9 mouse cellular contexts compared by ENCODE assay signal in genomic region chr4:129513891-129514290, GRCm38 (mm10). TPM values are rescaled to one million over a fixed set of nuclear protein-coding genes. Genes with fewer than 3 reads are reported as not detected.
DNase-seq lines count a peak whose midpoint lies in the region; ATAC-seq and TF ChIP-seq lines count a peak whose summit lies in the region.
"Had no signal": no experiment of that assay in that cellular context is flagged by ENCODE, and none has a peak within 500 bp of the region (broad histone marks: within the 10 kb centered on the region; RNA-seq: fewer than 3 reads in every experiment).

No protein-coding gene starts in this region.

- peak; percentile 21 for ATAC-seq in kidney, embryonic 14.5 days (ENCODE audit: low FRiP score, low TSS enrichment)
- ATAC-seq in midbrain, embryonic 13.5 days = peak; percentile 12; the same call in 1 of the 2 replicates
- ATAC-seq in inflammation-experienced regulatory T-cells, adult 6 months = no peak

- no peaks in the 10 kb centered on the region for H3K9me3 ChIP-seq in kidney, embryonic 14.5 days (ENCODE audit: control insufficient read depth, low read length)
- no peaks in the 10 kb centered on the region for H3K9me3 ChIP-seq in hindbrain, embryonic 10.5 days
- no peaks in the 10 kb centered on the region for H3K9me3 ChIP-seq in midbrain, embryonic 13.5 days

- peak overlapping the region; percentile 100 for H3K9ac ChIP-seq in kidney, embryonic 14.5 days (ENCODE audit: low read depth, low read length)
- peak overlapping the region; percentile 99 for H3K9ac ChIP-seq in midbrain, embryonic 13.5 days (replicated peaks)

- H3K27me3 ChIP-seq in kidney, embryonic 14.5 days (ENCODE audit: control insufficient read depth, insufficient read depth, low read length) = no peaks in the 10 kb centered on the region
- H3K27me3 ChIP-seq in hindbrain, embryonic 10.5 days (ENCODE audit: insufficient read depth, poor library complexity, severe bottlenecking) = no peaks in the 10 kb centered on the region
- H3K27me3 ChIP-seq in midbrain, embryonic 13.5 days = no peaks in the 10 kb centered on the region

- peak overlapping the region; percentile 100 for H3K4me3 ChIP-seq in kidney, embryonic 14.5 days (ENCODE audit: low read length)
- peak overlapping the region; percentile 72 for H3K4me3 ChIP-seq in bone marrow, adult 2 months (replicated peaks; ENCODE audit: control insufficient read depth, low read depth, low read length)
- peak overlapping the region; percentile 90 for H3K4me3 ChIP-seq in hindbrain, embryonic 10.5 days
- H3K4me3 ChIP-seq in midbrain, embryonic 13.5 days (replicated peaks) = peak overlapping the region; percentile 94

- TF ChIP-seq CTCF in bone marrow, adult 2 months (IDR thresholded peaks at IDR 0.05; ENCODE audit: control insufficient read depth, insufficient read depth, low read length) = no peak

- H3K36me3 ChIP-seq in kidney, embryonic 14.5 days (ENCODE audit: control insufficient read depth, insufficient read depth, low read length) = peaks cover 35% of the 10 kb centered on the region
- H3K36me3 ChIP-seq in hindbrain, embryonic 10.5 days = peaks cover 46% of the 10 kb centered on the region
- H3K36me3 ChIP-seq in midbrain, embryonic 13.5 days = peaks cover 39% of the 10 kb centered on the region

- H3K4me1 ChIP-seq in kidney, embryonic 14.5 days (ENCODE audit: control insufficient read depth, insufficient read depth, low read length) = peaks cover 6% of the 10 kb centered on the region
- H3K4me1 ChIP-seq in bone marrow, adult 2 months (ENCODE audit: control insufficient read depth, insufficient read depth, low read length) = peaks cover 3% of the 10 kb centered on the region; the same call in 1 of the 2 replicates
- peaks cover 68% of the 10 kb centered on the region for H3K4me1 ChIP-seq in hindbrain, embryonic 10.5 days (replicated peaks)
- H3K4me1 ChIP-seq in midbrain, embryonic 13.5 days (replicated peaks) = peaks cover 57% of the 10 kb centered on the region

- H3K4me2 ChIP-seq in kidney, embryonic 14.5 days (replicated peaks; ENCODE audit: low read depth, low read length) = peak overlapping the region; percentile 77
- H3K4me2 ChIP-seq in midbrain, embryonic 13.5 days (replicated peaks) = peak overlapping the region; percentile 97

- 0% methylated on average over 41 of the region's 57 CpGs for WGBS in kidney, embryonic 14.5 days
- 1% methylated on average over 47 of the region's 57 CpGs for WGBS in bone marrow, adult 2 months
- under 1% methylated on average over 45 of the region's 57 CpGs for WGBS in hindbrain, embryonic 10.5 days
- WGBS in midbrain, embryonic 13.5 days = under 1% methylated on average over 30 of the region's 57 CpGs

- DNase-seq in kidney, adult 8-10 months = no peak
- no peak for DNase-seq in hindbrain, embryonic 10.5 days (ENCODE audit: low spot score)
- DNase-seq in adrenal gland, adult 8-10 months = no peak
- DNase-seq in spleen, adult 18-20 months = no peak

- peak overlapping the region; percentile 97 for H3K27ac ChIP-seq in kidney, embryonic 14.5 days (ENCODE audit: low read depth, low read length)
- H3K27ac ChIP-seq in bone marrow, adult 2 months (ENCODE audit: control insufficient read depth, insufficient read depth, low read depth, low read length, poor library complexity) = peak overlapping the region; percentile 43; the same call in 1 of the 2 replicates
- peak overlapping the region; percentile 100 for H3K27ac ChIP-seq in hindbrain, embryonic 10.5 days
- H3K27ac ChIP-seq in midbrain, embryonic 13.5 days = peak overlapping the region; percentile 100

- no peak for TF ChIP-seq POLR2A in bone marrow, adult 2 months (IDR thresholded peaks at IDR 0.05; ENCODE audit: borderline replicate concordance, control insufficient read depth, low read depth, low read length)

RNA-seq across cellular contexts. Expression of gene Marcksl1, which starts 0.5 kb away (rescaled TPM):
- 823 and 993 TPM in 2 replicates for polyA plus RNA-seq in kidney, embryonic 14.5 days (2014; fragmentation: Nextera tagmentation; extraction: Ambion mirVana)
- 14.6 and 53.8 TPM in 2 replicates for polyA plus RNA-seq in bone marrow, adult 2 months (2011; ENCODE audit: insufficient read depth, insufficient read length, low replicate concordance, missing spikeins)
- 1,645 and 2,027 TPM in 2 replicates for polyA plus RNA-seq in hindbrain, embryonic 10.5 days (2016; fragmentation: Nextera tagmentation; extraction: Ambion mirVana)
- 1,749 and 1,885 TPM in 2 replicates for polyA plus RNA-seq in midbrain, embryonic 13.5 days (2015; fragmentation: Nextera tagmentation; extraction: Ambion mirVana)
- 10 to 100 TPM; 36.0 to 48.0 (median 43.9) TPM for total RNA-seq in adrenal gland, adult 8-10 months (2022)
- polyA plus RNA-seq in inflammation-experienced regulatory T-cells, adult 6 months (2017; shearing (Covaris generic)) = 1 to 10 TPM; 2.7 to 4.9 (median 4.4) TPM

RNA-seq across cellular contexts. Expression of gene Fam229a, which starts 22.9 kb away (rescaled TPM):
- 0.39 TPM in 1 of 2 replicates, not detected in the other for polyA plus RNA-seq in kidney, embryonic 14.5 days (2014; fragmentation: Nextera tagmentation; extraction: Ambion mirVana)
- polyA plus RNA-seq in bone marrow, adult 2 months (2011; ENCODE audit: insufficient read depth, insufficient read length, low replicate concordance, missing spikeins) = 2.8 TPM in 1 of 2 replicates, not detected in the other
- 0.41 TPM in 1 of 2 replicates, not detected in the other for polyA plus RNA-seq in hindbrain, embryonic 10.5 days (2016; fragmentation: Nextera tagmentation; extraction: Ambion mirVana)
- not detected in 2 replicates for polyA plus RNA-seq in midbrain, embryonic 13.5 days (2015; fragmentation: Nextera tagmentation; extraction: Ambion mirVana)
- total RNA-seq in adrenal gland, adult 8-10 months (2022) = 1 to 10 TPM in 1 of 4 experiments, not detected in 3; 1.2 TPM
- polyA plus RNA-seq in inflammation-experienced regulatory T-cells, adult 6 months (2017; shearing (Covaris generic)) = not detected

RNA-seq across cellular contexts. Expression of gene Tssk3, which starts 23.1 kb away (rescaled TPM):
- polyA plus RNA-seq in kidney, embryonic 14.5 days (2014; fragmentation: Nextera tagmentation; extraction: Ambion mirVana) = not detected in 2 replicates
- polyA plus RNA-seq in bone marrow, adult 2 months (2011; ENCODE audit: insufficient read depth, insufficient read length, low replicate concordance, missing spikeins) = not detected in 2 replicates
- polyA plus RNA-seq in hindbrain, embryonic 10.5 days (2016; fragmentation: Nextera tagmentation; extraction: Ambion mirVana) = not detected in 2 replicates
- polyA plus RNA-seq in midbrain, embryonic 13.5 days (2015; fragmentation: Nextera tagmentation; extraction: Ambion mirVana) = 0.16 and 0.26 TPM in 2 replicates
- not detected for total RNA-seq in adrenal gland, adult 8-10 months (2022)
- not detected for polyA plus RNA-seq in inflammation-experienced regulatory T-cells, adult 6 months (2017; shearing (Covaris generic))
- polyA plus RNA-seq: large intestine, adult 2 months had no signal

RNA-seq across cellular contexts. Expression of gene Hdac1, which starts 28.6 kb away (rescaled TPM):
- polyA plus RNA-seq in kidney, embryonic 14.5 days (2014; fragmentation: Nextera tagmentation; extraction: Ambion mirVana) = 245 and 265 TPM in 2 replicates
- polyA plus RNA-seq in bone marrow, adult 2 months (2011; ENCODE audit: insufficient read depth, insufficient read length, low replicate concordance, missing spikeins) = 78.4 and 100 TPM in 2 replicates
- polyA plus RNA-seq in hindbrain, embryonic 10.5 days (2016; fragmentation: Nextera tagmentation; extraction: Ambion mirVana) = 241 and 286 TPM in 2 replicates
- polyA plus RNA-seq in midbrain, embryonic 13.5 days (2015; fragmentation: Nextera tagmentation; extraction: Ambion mirVana) = 138 TPM in 2 replicates
- 10 to 100 TPM; 41.0 to 84.1 (median 61.0) TPM for total RNA-seq in adrenal gland, adult 8-10 months (2022)
- 100 to 1,000 TPM; 256 to 267 (median 261) TPM for polyA plus RNA-seq in inflammation-experienced regulatory T-cells, adult 6 months (2017; shearing (Covaris generic))

RNA-seq across cellular contexts. Expression of gene Bsdc1, which starts 52.5 kb away (rescaled TPM):
- polyA plus RNA-seq in kidney, embryonic 14.5 days (2014; fragmentation: Nextera tagmentation; extraction: Ambion mirVana) = 20.5 and 23.3 TPM in 2 replicates
- 96.2 and 127 TPM in 2 replicates for polyA plus RNA-seq in bone marrow, adult 2 months (2011; ENCODE audit: insufficient read depth, insufficient read length, low replicate concordance, missing spikeins)
- 22.2 and 24.8 TPM in 2 replicates for polyA plus RNA-seq in hindbrain, embryonic 10.5 days (2016; fragmentation: Nextera tagmentation; extraction: Ambion mirVana)
- 34.0 and 36.7 TPM in 2 replicates for polyA plus RNA-seq in midbrain, embryonic 13.5 days (2015; fragmentation: Nextera tagmentation; extraction: Ambion mirVana)
- total RNA-seq in adrenal gland, adult 8-10 months (2022) = 10 to 100 TPM; 73.0 to 83.5 (median 80.3) TPM
- 10 to 100 TPM; 20.2 to 33.8 (median 28.8) TPM for polyA plus RNA-seq in inflammation-experienced regulatory T-cells, adult 6 months (2017; shearing (Covaris generic))

Comparison
In these comparisons a context has a peak if more than half of its experiments do, and no peak if none do; other contexts are left out.
1. H3K27ac ChIP-seq: peak in every context shown above with its lines; median percentile 100 in hindbrain, embryonic 10.5 days; 100 in midbrain, embryonic 13.5 days; 97 in kidney, embryonic 14.5 days; 43 in bone marrow, adult 2 months.
2. RNA of gene Marcksl1, which starts 0.5 kb away (polyA plus RNA-seq): 1,645 to 2,027 TPM in hindbrain, embryonic 10.5 days, 1,749 to 1,885 TPM in midbrain, embryonic 13.5 days and 823 to 993 TPM in kidney, embryonic 14.5 days; 14.6 to 53.8 TPM in bone marrow, adult 2 months and 2.7 to 4.9 TPM in inflammation-experienced regulatory T-cells, adult 6 months; every median in the first group is over 10 times any median in the second.
3. Peak in every context shown above with its lines, with median percentiles within 50 percentile points of each other: H3K4me3 ChIP-seq.